Mouse (Mus musculus) testis, postnatal 10 days (tissue): ENCODE data around the gene Gm7233.
"Not testable (repeated sequence)": the region's sequence is repeated elsewhere in the genome, so short reads cannot be mapped to it uniquely, and the experiment has no call there.

ENCODE experiments used
- DNase-seq: peaks from one replicate; pipeline ENCODE4 v3.0.0; 2021; ENCODE audit warnings: low spot score

The Gm7233 gene

GRCm38 (mm10) chr14:43179567-43179966 is at the start of gene Gm7233:
TSS of gene Gm7233 (plus strand) at chr14:43179867.
- not testable (repeated sequence) for DNase-seq

- peak; percentile 40 for DNase-seq
These were observed 12.5 kb upstream of the Gm7233 start for GRCm38 (mm10) chr14:43167189-43167588.

GRCm38 (mm10) chr14:43167942-43168341 is 11.7 kb upstream of the Gm7233 start:
- not testable (repeated sequence) for DNase-seq

GRCm38 (mm10) chr14:43168573-43169170 is 11.0 kb upstream of the Gm7233 start:
- not testable (repeated sequence) for DNase-seq

GRCm38 (mm10) chr14:43235204-43235603 is 55.5 kb downstream of the Gm7233 start, which contains the start of gene Gm8122:
TSS of gene Gm8122 (minus strand) at chr14:43235304.
- not testable (repeated sequence) for DNase-seq
